Mouse (Mus musculus) Muller cell, postnatal 12 days (primary cell): ENCODE measurements around the gene Amt.
"Not testable (repeated sequence)": the region's sequence is repeated elsewhere in the genome, so short reads cannot be mapped to it uniquely, and the experiment has no call there.

Experiments used
- DNase-seq: peaks from one replicate; pipeline ENCODE4 v3.0.0-alpha.2; 2015; ENCODE audit errors: inconsistent ontology term

Amt gene

GRCm38 (mm10) chr9:108280071-108280828 is 16.4 kb upstream of the Amt start:
- peak; percentile 59 for DNase-seq

- peak; percentile 39 for DNase-seq
Observed at GRCm38 (mm10) chr9:108284410-108284809, 12.2 kb upstream of the Amt start.

GRCm38 (mm10) chr9:108287526-108288238 is 9.0 kb upstream of the Amt start:
- not testable (repeated sequence) for DNase-seq

GRCm38 (mm10) chr9:108289347-108289746 is 7.3 kb upstream of the Amt start:
- DNase-seq: no peak

- DNase-seq: peak; percentile 93
Observed at GRCm38 (mm10) chr9:108290016-108290750, 6.5 kb upstream of the Amt start, which contains the start of gene Nicn1. TSS of gene Nicn1 (plus strand) at chr9:108290429.

- no peak for DNase-seq
Observed at GRCm38 (mm10) chr9:108290773-108291172, 5.9 kb upstream of the Amt start.

GRCm38 (mm10) chr9:108301853-108302252 is 5.2 kb downstream of the Amt start:
- DNase-seq: no peak

GRCm38 (mm10) chr9:108304716-108305115 is 8.1 kb downstream of the Amt start:
- no peak for DNase-seq

- DNase-seq: no peak
Observed at GRCm38 (mm10) chr9:108305170-108305569, 8.5 kb downstream of the Amt start.

- peak; percentile 99 for DNase-seq
Observed at GRCm38 (mm10) chr9:108305629-108306520, 9.2 kb downstream of the Amt start, which contains the start of the genes Rhoa and Tcta. TSS of gene Rhoa (plus strand) at chr9:108306129. TSS of gene Tcta (minus strand) at chr9:108306160.

- peak; percentile 90 for DNase-seq
Observed at GRCm38 (mm10) chr9:108306571-108306980, 9.9 kb downstream of the Amt start.

- no peak for DNase-seq
Observed at GRCm38 (mm10) chr9:108307021-108307807, 10.6 kb downstream of the Amt start.

- DNase-seq: no peak
Observed at GRCm38 (mm10) chr9:108308141-108308540, 11.5 kb downstream of the Amt start.

- no peak for DNase-seq
Observed at GRCm38 (mm10) chr9:108317572-108317971, 20.9 kb downstream of the Amt start.

- peak; percentile 58 for DNase-seq
Observed at GRCm38 (mm10) chr9:108318462-108318861, 21.8 kb downstream of the Amt start.

- not testable (repeated sequence) for DNase-seq
Observed at GRCm38 (mm10) chr9:108322054-108322453, 25.4 kb downstream of the Amt start.

GRCm38 (mm10) chr9:108324784-108325183 is 28.1 kb downstream of the Amt start:
- DNase-seq: no peak

- DNase-seq: no peak
Observed at GRCm38 (mm10) chr9:108325811-108326210, 29.2 kb downstream of the Amt start.

- DNase-seq: no peak
Observed at GRCm38 (mm10) chr9:108337848-108338550, 41.3 kb downstream of the Amt start.

GRCm38 (mm10) chr9:108338551-108338885 is 41.9 kb downstream of the Amt start:
- no peak for DNase-seq
